Mouse (Mus musculus): ENCODE measurements at regions not wholly inside any gene's neighbourhood (a gene's known extent, or its start where the extent isn't known, plus 50 kb on each side); places are given as distances from the start of the nearest gene placed in this dataset.

DNA sequence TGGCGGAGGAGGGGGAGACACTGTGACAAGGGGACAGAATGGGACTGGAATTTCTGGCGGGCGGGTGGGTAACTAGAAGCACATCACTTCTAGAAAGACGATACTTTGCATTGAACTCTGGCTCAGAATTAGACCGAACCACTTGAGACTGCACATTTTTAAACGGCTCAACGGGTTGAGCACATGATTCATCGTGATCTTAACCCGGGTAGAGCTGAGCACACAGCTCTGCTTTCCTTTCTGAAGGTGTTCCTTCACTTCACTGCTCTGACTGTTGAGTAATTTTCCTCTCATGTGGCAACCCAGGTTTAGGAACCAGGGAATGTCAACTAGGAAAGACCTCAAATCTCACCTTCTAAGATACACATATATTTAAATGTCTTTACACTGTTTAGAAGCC, 180.9 kb downstream of the Zfp365 start:
- DNase-seq (ENCODE audit: low read depth, low spot score): no peak

- peak; percentile 44 for DNase-seq (ENCODE audit: low read depth, low spot score)
Observed at GRCm38 (mm10) chr10:67729271-67729670, 180.5 kb upstream of the Ado start.

GRCm38 (mm10) chr10:67727580-67727979, 178.8 kb upstream of the Ado start:
- no peak for DNase-seq (ENCODE audit: low read depth, low spot score)

- DNase-seq (ENCODE audit: low read depth, low spot score): no peak
Observed at GRCm38 (mm10) chr10:67726796-67727195, 178.0 kb upstream of the Ado start.

- DNase-seq (ENCODE audit: low read depth, low spot score): no peak
Observed at GRCm38 (mm10) chr10:67726351-67726750, 177.6 kb upstream of the Ado start.

DNA sequence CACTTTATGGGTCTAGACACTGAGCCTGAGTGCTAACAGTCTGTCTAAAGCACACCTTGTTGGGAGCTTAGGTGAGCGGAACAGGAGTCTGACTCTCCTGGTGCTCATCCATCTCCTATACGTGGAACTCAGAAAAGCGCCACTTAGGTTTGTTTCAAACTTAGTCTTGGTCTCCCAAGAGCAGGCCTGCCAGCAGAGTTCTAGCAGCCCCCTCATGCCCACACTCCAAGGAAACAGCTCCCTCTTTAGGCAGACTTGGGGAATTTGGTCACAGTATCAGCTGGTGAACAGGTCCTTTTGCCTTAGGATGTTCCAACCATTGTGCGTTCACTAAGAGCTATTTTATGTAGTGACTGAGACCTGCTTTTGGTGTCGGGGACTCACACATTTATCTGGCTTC, 173.0 kb upstream of the Ado start:
- DNase-seq (ENCODE audit: low read depth, low spot score): no peak

GRCm38 (mm10) chr10:67717506-67717905, 168.8 kb upstream of the Ado start:
- no peak for DNase-seq (ENCODE audit: low read depth, low spot score)

- peak; percentile 73 for DNase-seq (ENCODE audit: low read depth, low spot score)
Observed at GRCm38 (mm10) chr10:67715046-67715445, 166.3 kb upstream of the Ado start.

DNA sequence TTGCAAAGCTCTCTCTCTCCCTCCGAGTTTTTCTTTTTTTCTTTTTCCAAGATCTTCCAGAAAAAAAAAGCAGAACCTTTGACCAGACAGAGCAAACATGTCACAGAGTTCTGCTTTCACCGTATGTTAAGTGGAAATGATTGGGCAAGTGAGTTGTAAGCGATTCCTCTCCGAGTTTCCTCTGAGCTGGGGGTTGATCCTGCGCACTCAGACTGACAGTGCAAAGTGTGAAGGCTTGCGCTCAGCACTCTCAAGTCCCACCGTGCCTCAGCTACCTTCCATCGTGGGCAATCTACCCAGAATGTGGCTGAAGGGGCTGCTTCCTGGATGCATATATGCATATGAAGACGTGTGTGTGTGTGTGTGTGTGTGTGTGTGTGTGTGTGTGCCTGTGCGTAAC, 164.3 kb upstream of the Ado start:
- no peak for DNase-seq (ENCODE audit: low read depth, low spot score)

GRCm38 (mm10) chr10:67712665-67713064, 163.9 kb upstream of the Ado start:
- no peak for DNase-seq (ENCODE audit: low read depth, low spot score)

DNA sequence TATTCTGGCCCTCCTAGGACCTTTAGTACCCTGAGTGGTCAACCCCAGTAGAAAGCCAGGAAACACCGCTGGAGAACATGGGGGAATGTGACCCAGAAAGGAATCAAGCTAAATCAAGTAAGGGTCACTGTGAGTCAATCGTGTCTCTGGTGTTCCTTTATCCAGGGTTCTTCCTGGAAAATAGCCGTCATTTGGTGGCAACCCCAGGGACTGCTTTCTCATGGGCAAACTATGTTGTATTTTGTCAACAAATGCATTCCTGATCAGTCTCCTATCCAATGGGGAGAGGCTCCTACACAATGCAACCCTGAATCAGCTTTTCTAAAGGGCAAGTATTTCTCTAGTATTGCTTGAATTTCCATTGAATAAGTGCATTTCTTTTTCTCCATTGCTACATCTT, 163.2 kb upstream of the Ado start:
- no peak for DNase-seq (ENCODE audit: low read depth, low spot score)

DNA sequence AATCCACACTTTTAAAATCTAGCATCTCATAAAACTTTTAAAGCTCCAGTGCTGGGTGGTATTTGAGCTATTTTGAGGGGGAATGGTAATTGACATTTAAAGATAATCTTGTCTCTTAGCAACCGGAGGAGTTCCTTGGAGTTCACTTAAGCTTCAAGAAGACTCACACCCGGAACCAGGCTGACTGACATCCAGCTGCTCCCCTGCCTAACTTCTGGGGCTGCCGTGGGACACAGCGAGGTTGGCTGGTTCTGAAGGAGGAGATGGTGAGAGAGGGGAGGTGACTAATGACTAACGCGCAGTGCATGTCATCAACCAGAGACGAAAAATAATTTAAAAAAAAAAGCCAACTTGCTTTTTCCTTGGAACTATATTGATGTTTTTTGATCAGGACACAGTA, 157.7 kb upstream of the Ado start:
- no peak for DNase-seq (ENCODE audit: low read depth, low spot score)

GRCm38 (mm10) chr10:67702783-67703455, 154.2 kb upstream of the Ado start:
- peak; percentile 47 for DNase-seq (ENCODE audit: low read depth, low spot score)

GRCm38 (mm10) chr10:67697401-67698195, 148.8 kb upstream of the Ado start:
- no peak for DNase-seq (ENCODE audit: low read depth, low spot score)

- DNase-seq (ENCODE audit: low read depth, low spot score): no peak
Observed at GRCm38 (mm10) chr10:67695891-67696853, 147.4 kb upstream of the Ado start.

DNA sequence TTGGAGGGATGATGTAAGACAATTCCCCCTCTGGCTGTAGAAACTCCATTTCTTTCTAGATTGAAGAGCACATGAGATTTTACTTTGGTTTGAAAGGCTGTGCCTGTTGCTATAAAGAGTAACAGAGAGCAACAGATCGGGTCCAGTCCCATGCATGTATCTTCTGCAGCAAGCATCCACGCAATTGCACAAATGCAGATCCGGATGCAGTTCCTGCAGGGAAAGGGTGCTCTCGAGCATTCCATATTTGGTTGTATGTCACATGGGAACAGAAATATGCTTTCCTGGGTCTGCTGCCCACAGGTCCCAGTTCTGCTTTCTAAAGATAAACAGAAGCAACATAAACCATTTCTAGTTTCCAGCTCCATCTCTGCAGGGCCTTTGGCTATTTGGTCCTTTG, 146.0 kb upstream of the Ado start:
- DNase-seq (ENCODE audit: low read depth, low spot score): no peak

DNA sequence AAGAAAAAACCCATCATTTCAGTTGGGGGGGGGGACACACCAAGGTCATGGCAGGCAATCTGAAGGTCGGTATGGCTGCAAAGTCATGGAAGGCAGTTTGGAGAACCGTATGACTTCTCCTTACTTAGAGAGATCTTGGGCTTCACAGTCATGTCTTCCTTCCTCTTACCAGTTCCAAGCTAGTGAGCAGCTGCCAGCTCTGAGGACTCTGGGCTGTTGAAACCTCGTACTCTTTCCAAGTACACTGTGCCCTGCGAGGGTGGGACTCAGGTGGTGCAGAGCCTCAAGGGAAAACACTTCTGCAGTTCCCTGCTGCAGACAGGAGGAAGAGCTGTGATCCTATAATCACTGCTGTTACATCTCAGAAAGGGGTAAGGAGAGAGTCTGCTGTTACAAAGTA, 144.8 kb upstream of the Ado start:
- DNase-seq (ENCODE audit: low read depth, low spot score): no peak

DNA sequence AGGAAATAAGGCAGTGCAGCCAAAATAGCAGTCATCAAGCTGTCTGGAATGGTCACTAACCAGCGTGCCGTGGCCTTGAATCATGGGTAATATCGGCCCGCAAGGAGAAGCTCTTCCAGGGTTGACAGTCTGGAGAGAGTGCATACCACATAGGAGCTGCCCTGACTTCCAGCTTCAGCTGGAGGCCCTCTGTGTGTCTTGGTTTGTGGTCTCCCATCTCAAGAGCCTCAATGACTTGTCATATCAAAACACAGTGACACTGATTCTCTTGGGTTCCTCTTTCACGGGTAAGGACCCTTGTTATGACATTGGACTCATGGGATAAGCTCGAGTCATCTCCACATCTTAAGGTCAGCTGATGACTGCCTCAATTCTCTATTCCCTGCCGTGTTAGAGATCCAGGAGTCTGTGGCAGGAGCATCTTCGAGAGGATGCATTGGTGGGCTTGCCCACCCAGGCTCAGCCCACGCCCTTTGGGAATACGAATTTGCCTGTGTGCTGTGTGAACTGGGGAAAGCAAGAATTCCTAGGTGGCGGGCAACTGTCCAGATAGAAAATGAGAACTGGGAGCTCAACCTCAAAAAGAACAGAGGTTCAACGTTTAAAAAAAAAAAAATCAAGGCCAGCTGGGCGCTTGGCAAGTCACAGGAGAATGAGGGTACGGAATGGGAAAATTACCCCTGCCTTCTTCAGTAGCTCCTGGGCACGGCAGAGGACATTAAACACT, 141.4 kb upstream of the Ado start:
- DNase-seq (ENCODE audit: low read depth, low spot score): no peak

GRCm38 (mm10) chr10:67679382-67679781, 130.6 kb upstream of the Ado start:
- no peak for DNase-seq (ENCODE audit: low read depth, low spot score)

DNA sequence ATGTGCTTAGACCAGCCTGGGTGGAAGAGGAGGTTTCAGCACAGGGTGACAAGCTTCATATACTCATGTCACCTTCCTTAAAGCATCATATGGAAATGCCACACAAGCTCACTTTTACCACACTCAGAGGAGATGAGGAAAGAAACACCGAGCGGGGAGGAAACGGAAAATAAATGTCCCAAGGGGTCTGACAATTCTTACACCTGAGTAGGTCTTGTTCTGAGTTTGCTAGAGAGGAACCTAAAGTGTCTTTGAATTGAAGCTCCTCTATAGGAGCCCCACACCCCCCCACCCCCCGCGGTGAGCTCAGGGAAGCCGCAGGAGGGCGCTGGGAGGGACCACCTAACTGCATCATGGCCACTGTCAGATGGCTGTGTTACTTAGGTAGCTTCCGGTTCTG, 124.7 kb upstream of the Ado start:
- no peak for DNase-seq (ENCODE audit: low read depth, low spot score)

- no peak for DNase-seq (ENCODE audit: low read depth, low spot score)
Observed at GRCm38 (mm10) chr10:67672281-67672680, 123.5 kb upstream of the Ado start.

Data from skeletal muscle tissue, adult 2 months (tissue).